Mouse (Mus musculus): Measurements from ENCODE around the gene Ywhab. TPM values are rescaled to one million over a fixed set of nuclear protein-coding genes. Genes with fewer than 3 reads are reported as not detected.

Ywhab gene
- polyA plus RNA-seq, 1 experiment from 2014 or later: 254 TPM

- H3K4me2 ChIP-seq: no peak overlapping the region
- H3K27ac ChIP-seq (ENCODE audit: low read depth, low read length): no peak overlapping the region
- H3K9ac ChIP-seq (ENCODE audit: low read depth, low read length): no peak overlapping the region
- H3K9me3 ChIP-seq (replicated peaks; ENCODE audit: control insufficient read depth, low read length): no peaks in the 10 kb centered on the region
- no peak overlapping the region for H3K4me3 ChIP-seq (ENCODE audit: low read depth, low read length)
- 51% methylated on average over 3 of the region's 3 CpGs for whole genome bisulfite sequencing (ENCODE audit: insufficient replicate concordance)
- H3K4me1 ChIP-seq (ENCODE audit: control insufficient read depth, insufficient read depth, low read length): no peaks in the 10 kb centered on the region
- H3K27me3 ChIP-seq (ENCODE audit: control insufficient read depth, insufficient read depth, low read length): no peaks in the 10 kb centered on the region
- no peaks in the 10 kb centered on the region for H3K36me3 ChIP-seq (ENCODE audit: control insufficient read depth, insufficient read depth, low read length)
- ATAC-seq (replicated peaks; ENCODE audit: insufficient number of reproducible peaks, low FRiP score, low TSS enrichment): no peak
These were observed 24.4 kb upstream of the Ywhab start for GRCm38 (mm10) chr2:163970326-163970725.

DNA sequence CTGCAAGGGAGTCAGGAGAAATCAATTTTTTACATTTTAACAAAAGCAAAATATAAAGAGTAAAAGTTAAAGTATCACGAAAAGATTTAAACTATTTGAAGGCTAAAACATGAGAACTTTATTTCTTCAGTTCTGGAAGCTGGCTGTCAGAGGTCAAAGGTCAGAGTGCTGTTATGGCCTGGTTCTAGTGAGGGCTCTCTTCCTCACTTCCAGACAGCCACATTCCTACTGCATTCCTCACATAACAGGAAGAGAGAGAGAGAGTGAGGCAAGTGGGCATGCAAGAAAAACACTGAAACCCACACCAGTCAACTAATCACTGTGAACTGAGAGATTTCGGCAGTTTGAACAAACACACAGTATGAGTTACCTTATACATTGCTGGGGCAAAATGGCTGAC is 20.7 kb upstream of the Ywhab start:
- no peak overlapping the region for H3K27ac ChIP-seq (ENCODE audit: low read depth, low read length)
- no peak for ATAC-seq (replicated peaks; ENCODE audit: insufficient number of reproducible peaks, low FRiP score, low TSS enrichment)
- H3K4me2 ChIP-seq: no peak overlapping the region
- H3K9me3 ChIP-seq (replicated peaks; ENCODE audit: control insufficient read depth, low read length): no peaks in the 10 kb centered on the region
- WGBS (ENCODE audit: insufficient replicate concordance): 66% methylated on average over 2 of the region's 2 CpGs
- H3K36me3 ChIP-seq (ENCODE audit: control insufficient read depth, insufficient read depth, low read length): no peaks in the 10 kb centered on the region
- no peak overlapping the region for H3K9ac ChIP-seq (ENCODE audit: low read depth, low read length)
- no peak overlapping the region for H3K4me3 ChIP-seq (ENCODE audit: low read depth, low read length)
- H3K4me1 ChIP-seq (ENCODE audit: control insufficient read depth, insufficient read depth, low read length): no peaks in the 10 kb centered on the region
- no peaks in the 10 kb centered on the region for H3K27me3 ChIP-seq (ENCODE audit: control insufficient read depth, insufficient read depth, low read length)

GRCm38 (mm10) chr2:163976448-163976847 is 18.3 kb upstream of the Ywhab start:
- no peaks in the 10 kb centered on the region for H3K27me3 ChIP-seq (ENCODE audit: control insufficient read depth, insufficient read depth, low read length)
- no peaks in the 10 kb centered on the region for H3K36me3 ChIP-seq (ENCODE audit: control insufficient read depth, insufficient read depth, low read length)
- no peak overlapping the region for H3K9ac ChIP-seq (ENCODE audit: low read depth, low read length)
- no peak overlapping the region for H3K4me2 ChIP-seq
- no peak overlapping the region for H3K27ac ChIP-seq (ENCODE audit: low read depth, low read length)
- no peaks in the 10 kb centered on the region for H3K4me1 ChIP-seq (ENCODE audit: control insufficient read depth, insufficient read depth, low read length)
- ATAC-seq (replicated peaks; ENCODE audit: insufficient number of reproducible peaks, low FRiP score, low TSS enrichment): no peak
- H3K4me3 ChIP-seq (ENCODE audit: low read depth, low read length): no peak overlapping the region
- H3K9me3 ChIP-seq (replicated peaks; ENCODE audit: control insufficient read depth, low read length): no peaks in the 10 kb centered on the region
- 86% methylated on average over 6 of the region's 7 CpGs for WGBS (ENCODE audit: insufficient replicate concordance)

DNA sequence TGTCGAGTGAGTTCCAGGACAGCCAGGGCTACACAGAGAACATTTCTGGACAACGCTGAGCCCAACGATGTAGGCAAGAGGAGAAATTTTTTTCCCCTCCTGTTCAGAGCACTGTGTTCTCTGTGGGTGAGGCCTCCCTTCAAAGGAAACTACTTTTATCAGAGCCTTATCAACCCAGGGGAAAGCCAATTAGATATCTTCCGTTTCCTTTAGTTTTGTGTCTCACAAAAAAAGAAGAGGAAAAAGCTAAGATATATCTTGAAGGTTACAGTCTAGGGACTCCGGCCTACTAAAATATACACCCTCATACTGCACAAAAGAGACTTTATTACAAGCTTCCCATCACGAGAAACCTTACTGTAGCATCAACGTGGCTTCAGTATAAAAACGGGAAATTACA is 7.5 kb upstream of the Ywhab start:
- 52% methylated on average over 8 of the region's 8 CpGs for WGBS (ENCODE audit: insufficient replicate concordance)
- Histone ChIP-seq H3K4me1 (ENCODE audit: control insufficient read depth, insufficient read depth, low read length) (no peaks in the 10 kb centered on the region), H3K9me3 (replicated peaks; ENCODE audit: control insufficient read depth, low read length) (no peaks in the 10 kb centered on the region), H3K4me3 (ENCODE audit: low read depth, low read length) (no peak overlapping the region), H3K27ac (ENCODE audit: low read depth, low read length) (no peak overlapping the region), H3K4me2 (no peak overlapping the region), H3K36me3 (ENCODE audit: control insufficient read depth, insufficient read depth, low read length) (no peaks in the 10 kb centered on the region), H3K27me3 (ENCODE audit: control insufficient read depth, insufficient read depth, low read length) (no peaks in the 10 kb centered on the region), H3K9ac (ENCODE audit: low read depth, low read length) (no peak overlapping the region)
- ATAC-seq (replicated peaks; ENCODE audit: insufficient number of reproducible peaks, low FRiP score, low TSS enrichment): no peak

GRCm38 (mm10) chr2:163992871-163993270 is 1.9 kb upstream of the Ywhab start:
- H3K9ac ChIP-seq (ENCODE audit: low read depth, low read length): no peak overlapping the region
- no peak overlapping the region for H3K4me3 ChIP-seq (ENCODE audit: low read depth, low read length)
- H3K4me2 ChIP-seq: no peak overlapping the region
- H3K36me3 ChIP-seq (ENCODE audit: control insufficient read depth, insufficient read depth, low read length): no peaks in the 10 kb centered on the region
- no peaks in the 10 kb centered on the region for H3K27me3 ChIP-seq (ENCODE audit: control insufficient read depth, insufficient read depth, low read length)
- peaks cover 12% of the 10 kb centered on the region for H3K4me1 ChIP-seq (ENCODE audit: control insufficient read depth, insufficient read depth, low read length)
- ATAC-seq (replicated peaks; ENCODE audit: insufficient number of reproducible peaks, low FRiP score, low TSS enrichment): no peak
- no peaks in the 10 kb centered on the region for H3K9me3 ChIP-seq (replicated peaks; ENCODE audit: control insufficient read depth, low read length)
- 83% methylated on average over 2 of the region's 2 CpGs for WGBS (ENCODE audit: insufficient replicate concordance)
- H3K27ac ChIP-seq (ENCODE audit: low read depth, low read length): no peak overlapping the region

DNA sequence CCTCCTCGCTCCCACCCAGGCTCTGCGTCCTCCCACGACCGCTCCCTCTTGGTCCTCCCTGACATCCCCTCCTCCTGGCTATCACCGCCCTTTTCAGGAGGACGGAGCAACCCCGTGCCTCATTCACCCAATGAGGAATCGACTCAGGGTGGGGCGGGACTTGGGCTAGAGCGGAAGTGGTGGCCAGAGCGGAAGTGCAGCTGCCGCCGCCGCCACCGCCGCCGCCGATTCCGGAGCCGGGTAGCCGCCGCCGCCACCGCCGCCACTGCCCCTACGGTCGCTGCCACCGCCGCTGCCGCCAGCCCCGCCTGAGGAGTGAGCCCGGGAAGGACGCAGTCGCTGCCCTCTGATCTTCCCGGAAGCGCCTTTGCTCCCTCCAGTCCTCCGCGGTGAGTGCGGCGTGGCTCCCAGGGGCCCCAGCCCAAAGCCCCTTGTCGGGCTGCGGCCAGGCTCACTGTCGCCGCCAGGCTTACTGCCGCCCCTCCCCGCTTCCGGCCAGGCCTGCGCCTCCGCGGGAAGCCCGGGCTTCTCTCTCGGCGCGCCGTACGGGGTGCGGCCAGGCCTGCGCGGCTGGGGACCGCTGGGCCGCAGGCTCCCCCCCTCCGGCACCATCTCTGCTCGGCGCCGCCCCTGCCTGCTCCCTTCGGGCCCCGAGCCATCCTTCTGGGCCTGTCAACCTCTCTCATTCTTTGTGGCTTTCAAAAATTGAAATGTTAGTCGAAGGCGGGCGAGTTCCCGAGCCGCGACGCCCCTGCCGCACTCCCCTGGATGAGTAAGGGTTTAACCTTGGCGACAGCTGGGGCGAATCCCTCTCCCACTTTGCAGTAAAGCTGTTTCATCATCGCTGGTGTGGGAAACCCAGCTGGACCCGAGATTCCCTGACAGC is 460 bp downstream of the Ywhab start:
- Histone ChIP-seq H3K9ac (ENCODE audit: low read depth, low read length) (peak overlapping the region; percentile 97), H3K4me2 (peak overlapping the region; percentile 82), H3K27ac (ENCODE audit: low read depth, low read length) (peak overlapping the region; percentile 97), H3K4me3 (ENCODE audit: low read depth, low read length) (peak overlapping the region; percentile 97), H3K4me1 (ENCODE audit: control insufficient read depth, insufficient read depth, low read length) (peaks cover 14% of the 10 kb centered on the region), H3K36me3 (ENCODE audit: control insufficient read depth, insufficient read depth, low read length) (no peaks in the 10 kb centered on the region), H3K27me3 (ENCODE audit: control insufficient read depth, insufficient read depth, low read length) (no peaks in the 10 kb centered on the region), H3K9me3 (replicated peaks; ENCODE audit: control insufficient read depth, low read length) (no peaks in the 10 kb centered on the region)
- under 1% methylated on average over 77 of the region's 79 CpGs for WGBS (ENCODE audit: insufficient replicate concordance)
- peak; percentile 100 for ATAC-seq (replicated peaks; ENCODE audit: insufficient number of reproducible peaks, low FRiP score, low TSS enrichment)

- ATAC-seq (replicated peaks; ENCODE audit: insufficient number of reproducible peaks, low FRiP score, low TSS enrichment): no peak
- 68% methylated on average over 6 of the region's 6 CpGs for WGBS (ENCODE audit: insufficient replicate concordance)
- H3K9ac ChIP-seq (ENCODE audit: low read depth, low read length): peak overlapping the region; percentile 97
- H3K4me1 ChIP-seq (ENCODE audit: control insufficient read depth, insufficient read depth, low read length): peaks cover 15% of the 10 kb centered on the region
- peak overlapping the region; percentile 97 for H3K4me3 ChIP-seq (ENCODE audit: low read depth, low read length)
- no peaks in the 10 kb centered on the region for H3K9me3 ChIP-seq (replicated peaks; ENCODE audit: control insufficient read depth, low read length)
- H3K27me3 ChIP-seq (ENCODE audit: control insufficient read depth, insufficient read depth, low read length): no peaks in the 10 kb centered on the region
- no peak overlapping the region for H3K27ac ChIP-seq (ENCODE audit: low read depth, low read length)
- peak overlapping the region; percentile 82 for H3K4me2 ChIP-seq
- no peaks in the 10 kb centered on the region for H3K36me3 ChIP-seq (ENCODE audit: control insufficient read depth, insufficient read depth, low read length)
These were observed 1.5 kb downstream of the Ywhab start for GRCm38 (mm10) chr2:163996275-163996674.

- 66% methylated on average over 5 of the region's 5 CpGs for WGBS (ENCODE audit: insufficient replicate concordance)
- no peak overlapping the region for H3K4me3 ChIP-seq (ENCODE audit: low read depth, low read length)
- H3K27me3 ChIP-seq (ENCODE audit: control insufficient read depth, insufficient read depth, low read length): no peaks in the 10 kb centered on the region
- no peak overlapping the region; the same call in 1 of the 2 replicates for H3K9ac ChIP-seq (ENCODE audit: low read depth, low read length)
- H3K4me2 ChIP-seq: peak overlapping the region; percentile 82
- peaks cover 16% of the 10 kb centered on the region for H3K4me1 ChIP-seq (ENCODE audit: control insufficient read depth, insufficient read depth, low read length)
- H3K36me3 ChIP-seq (ENCODE audit: control insufficient read depth, insufficient read depth, low read length): no peaks in the 10 kb centered on the region
- H3K9me3 ChIP-seq (replicated peaks; ENCODE audit: control insufficient read depth, low read length): no peaks in the 10 kb centered on the region
- ATAC-seq (replicated peaks; ENCODE audit: insufficient number of reproducible peaks, low FRiP score, low TSS enrichment): no peak
- H3K27ac ChIP-seq (ENCODE audit: low read depth, low read length): no peak overlapping the region
These were observed 2.1 kb downstream of the Ywhab start for GRCm38 (mm10) chr2:163996899-163997298.

GRCm38 (mm10) chr2:163998981-163999380 is 4.2 kb downstream of the Ywhab start:
- Histone ChIP-seq H3K36me3 (ENCODE audit: control insufficient read depth, insufficient read depth, low read length) (no peaks in the 10 kb centered on the region), H3K4me1 (ENCODE audit: control insufficient read depth, insufficient read depth, low read length) (peaks cover 16% of the 10 kb centered on the region), H3K9ac (ENCODE audit: low read depth, low read length) (no peak overlapping the region), H3K4me3 (ENCODE audit: low read depth, low read length) (no peak overlapping the region), H3K27me3 (ENCODE audit: control insufficient read depth, insufficient read depth, low read length) (no peaks in the 10 kb centered on the region), H3K9me3 (replicated peaks; ENCODE audit: control insufficient read depth, low read length) (no peaks in the 10 kb centered on the region), H3K4me2 (no peak overlapping the region), H3K27ac (ENCODE audit: low read depth, low read length) (no peak overlapping the region)
- 83% methylated on average over 6 of the region's 6 CpGs for WGBS (ENCODE audit: insufficient replicate concordance)
- no peak for ATAC-seq (replicated peaks; ENCODE audit: insufficient number of reproducible peaks, low FRiP score, low TSS enrichment)
